Mouse (Mus musculus) ES-E14 (cell line): ENCODE data around the gene Dram2. TPM values are rescaled to one million over a fixed set of nuclear protein-coding genes. Genes with fewer than 3 reads are reported as not detected.

Source experiments
- DNase-seq: peaks from one replicate; pipeline ENCODE4 v3.0.0-alpha.2; 2013; ENCODE audit warnings: low read depth, low spot score
- H3K27ac ChIP-seq: 2 replicates; pipeline ENCODE4 v1.5.1; 2012; ENCODE audit warnings: low read depth, mild to moderate bottlenecking, low read length, moderate library complexity, mixed read lengths; ENCODE audit not compliant: poor library complexity, insufficient read depth, severe bottlenecking
- H3K36me3 ChIP-seq: 2 replicates; pipeline ENCODE4 v1.6.1; 2012; ENCODE audit warnings: mild to moderate bottlenecking, low read length, moderate library complexity, mixed read lengths; ENCODE audit not compliant: control insufficient read depth, poor library complexity, insufficient read depth, severe bottlenecking
- H3K4me1 ChIP-seq, 2 experiments: fragments of 150-350 bp in 1 of 2; sonication (generic) in 1 of 2; 2 replicates each; pipeline ENCODE4 v1.6.1; 2012; ENCODE audit warnings: low read length in 2 of 2, mild to moderate bottlenecking in 1 of 2, mixed read lengths in 1 of 2; ENCODE audit not compliant: control insufficient read depth in 2 of 2, insufficient read depth in 2 of 2, poor library complexity in 1 of 2
- H3K4me3 ChIP-seq, 2 experiments: fragments of 150-350 bp in 1 of 2; sonication (generic) in 1 of 2; 2 replicates each; pipeline ENCODE4 v1.5.1; 2012; ENCODE audit warnings: low read length in 2 of 2, low read depth in 1 of 2, mild to moderate bottlenecking in 1 of 2, mixed read lengths in 1 of 2; ENCODE audit not compliant: insufficient read depth in 1 of 2, poor library complexity in 1 of 2, severe bottlenecking in 1 of 2
- H3K9ac ChIP-seq: 2 replicates; pipeline ENCODE4 v1.6.1; 2012; ENCODE audit warnings: low read depth, mild to moderate bottlenecking, low read length, mixed read lengths; ENCODE audit not compliant: poor library complexity, insufficient read depth, severe bottlenecking
- H3K9me3 ChIP-seq: fragments of 150-350 bp; sonication (generic); 2 replicates; pipeline ENCODE4 v1.6.1; 2012; ENCODE audit warnings: low read depth, mild to moderate bottlenecking, low read length; ENCODE audit not compliant: control insufficient read depth, insufficient read depth
- CHD2 ChIP-seq: IDR thresholded peaks from 2 replicates; pipeline ENCODE4 v1.6.1; 2014; ENCODE audit warnings: mild to moderate bottlenecking, low read depth, low read length, inconsistent platforms
- HCFC1 ChIP-seq: IDR thresholded peaks from 2 replicates; pipeline ENCODE4 v1.6.1; 2012; ENCODE audit warnings: low read length, inconsistent platforms, borderline replicate concordance; ENCODE audit not compliant: insufficient read depth
- MAFK ChIP-seq: IDR thresholded peaks from 2 replicates; pipeline ENCODE4 v1.6.1; 2014; ENCODE audit warnings: mild to moderate bottlenecking, low read depth, low read length, inconsistent platforms; ENCODE audit not compliant: insufficient read depth
- ZC3H11A ChIP-seq: IDR thresholded peaks from 2 replicates; pipeline ENCODE4 v1.6.1; 2012; ENCODE audit warnings: low read depth, mild to moderate bottlenecking, inconsistent platforms, low read length, borderline replicate concordance
- ZNF384 ChIP-seq: IDR thresholded peaks from 2 replicates; pipeline ENCODE4 v1.6.1; 2012; ENCODE audit warnings: low read depth, low read length, inconsistent platforms
- in situ Hi-C, 2 experiments: fragments of 600-800 bp; cut with MboI; formaldehyde crosslinking; loops; one replicate each; pipeline ENCODE4 v1.15.1; 2025; ENCODE audit warnings: low sequenced_read_pairs in 2 of 2, inconsistent platforms in 1 of 2; ENCODE audit not compliant: unreplicated experiment in 2 of 2
- total RNA-seq: library from RNA; depleted of rRNA; stranded (reverse); fragments of 300-350 nt; gene quantifications from 2 replicates; pipeline ENCODE4 v1.2.3, GENCODE M21; 2012; rRNA removed

Gene Dram2
- total RNA-seq, 1 experiment: 15.1 TPM

DNA sequence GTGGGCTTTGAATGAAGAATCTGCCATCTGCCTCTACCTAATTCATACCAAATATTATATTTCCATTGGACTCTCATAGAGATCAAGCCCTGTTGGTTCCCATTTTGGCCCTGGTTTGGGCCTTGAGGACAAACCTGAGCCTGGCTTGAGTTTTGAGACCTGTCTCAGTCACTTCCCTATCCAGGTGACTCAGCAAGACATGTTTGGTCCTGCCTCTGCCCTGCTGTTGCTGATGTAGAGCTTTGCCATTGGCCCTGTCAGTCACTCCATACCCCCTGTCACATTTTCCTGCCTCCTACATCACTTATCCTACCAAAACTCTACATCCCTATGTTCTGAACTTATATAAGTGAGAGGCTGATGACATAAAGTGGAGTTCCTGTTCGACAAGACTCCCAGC, 70.5 kb downstream of the Dram2 start:
- Histone ChIP-seq H3K27ac (no peak overlapping the region), H3K4me1 (no peaks in the 10 kb centered on the region), H3K4me3 (no peak overlapping the region), H3K9ac (no peak overlapping the region), H3K36me3 (no peaks in the 10 kb centered on the region), H3K9me3 (no peaks in the 10 kb centered on the region)
- DNase-seq: no peak
- TF ChIP-seq CHD2 (no peak), ZC3H11A (no peak), HCFC1 (no peak), MAFK (no peak), ZNF384 (no peak)
- in situ Hi-C loops: no loop called here

Other genes starting within 250 kb of the Dram2 start
- not detected in 2 replicates for gene Chil6, start 141.6 kb upstream of the Dram2 start, total RNA-seq
- gene Dennd2d, start 65.4 kb upstream of the Dram2 start, total RNA-seq: 0.37 and 0.67 TPM in 2 replicates
- gene Cept1, start within 50 bp of the Dram2 start, total RNA-seq: 46.2 and 55.3 TPM in 2 replicates
- 12.0 and 14.9 TPM in 2 replicates for gene Lrif1, start 137.2 kb downstream of the Dram2 start, total RNA-seq
- 0.40 TPM in 1 of 2 replicates, not detected in the other for gene Cd53, start 242.4 kb downstream of the Dram2 start, total RNA-seq